Mouse (Mus musculus) midbrain, embryonic 11.5 days (tissue): ENCODE measurements around the gene Sorcs2. TPM values are rescaled to one million over a fixed set of nuclear protein-coding genes. Genes with fewer than 3 reads are reported as not detected.
A peak's percentile ranks its signal among the peaks of the same experiment; 100 is the strongest.

Experiments
- ATAC-seq: fragments of 200-750 bp; cut with Nextera tagmentation; 2 replicates; pipeline ENCODE4 v1.8.0; 2017; ENCODE audit warnings: moderate TSS enrichment, moderate library complexity; ENCODE audit not compliant: low FRiP score
- DNase-seq: peaks from one replicate; pipeline ENCODE4 v3.0.0; 2015; ENCODE audit warnings: low spot score; ENCODE audit errors: missing footprints
- H3K27ac ChIP-seq: fragments of 300-500 bp; sonication (generic); 2 replicates; pipeline ENCODE4 v1.5.1; 2014; ENCODE audit warnings: low read depth, low read length
- H3K27me3 ChIP-seq: fragments of 300-500 bp; sonication (generic); 2 replicates; pipeline ENCODE4 v1.6.1; 2014; ENCODE audit warnings: mild to moderate bottlenecking, low read length, moderate library complexity, mixed read lengths; ENCODE audit not compliant: control insufficient read depth, insufficient read depth
- H3K36me3 ChIP-seq: fragments of 300-500 bp; sonication (generic); 2 replicates; pipeline ENCODE4 v1.6.1; 2014; ENCODE audit warnings: mild to moderate bottlenecking, low read length, moderate library complexity, mixed read lengths; ENCODE audit not compliant: control insufficient read depth, insufficient read depth
- H3K4me1 ChIP-seq: fragments of 300-500 bp; sonication (generic); 2 replicates; pipeline ENCODE4 v1.6.1; 2014; ENCODE audit warnings: low read length; ENCODE audit not compliant: control insufficient read depth, insufficient read depth
- H3K4me2 ChIP-seq: fragments of 300-500 bp; sonication (generic); 2 replicates; pipeline ENCODE4 v1.6.1; 2014; ENCODE audit warnings: mild to moderate bottlenecking, moderate library complexity
- H3K4me3 ChIP-seq: fragments of 300-500 bp; sonication (generic); 2 replicates; pipeline ENCODE4 v1.5.1; 2014; ENCODE audit warnings: low read depth, low read length
- H3K9ac ChIP-seq: fragments of 300-500 bp; sonication (generic); 2 replicates; pipeline ENCODE4 v1.6.1; 2014; ENCODE audit warnings: low read length
- H3K9me3 ChIP-seq: fragments of 300-500 bp; sonication (generic); 2 replicates; pipeline ENCODE4 v1.6.1; 2016; ENCODE audit warnings: low read length; ENCODE audit not compliant: control insufficient read depth
- WGBS: fragments of 180-500 bp; shearing (Covaris S2); extraction: QIAGEN DNeasy Blood & Tissue Kit; methylation state at CpG from one replicate; pipeline ENCODE4 v1.1.7; 2014; 5-methylcytosine and 5-hydroxymethylcytosine counted together
- polyA plus RNA-seq: library from polyadenylated mRNA; unstranded; fragments of >200 nt; fragmentation: Nextera tagmentation; extraction: Ambion mirVana; gene quantifications from 2 replicates; pipeline ENCODE4 v1.2.1, GENCODE M21; 2014

Sorcs2 gene
- polyA plus RNA-seq, 1 experiment from 2014 or later, result 7.3 TPM

DNA sequence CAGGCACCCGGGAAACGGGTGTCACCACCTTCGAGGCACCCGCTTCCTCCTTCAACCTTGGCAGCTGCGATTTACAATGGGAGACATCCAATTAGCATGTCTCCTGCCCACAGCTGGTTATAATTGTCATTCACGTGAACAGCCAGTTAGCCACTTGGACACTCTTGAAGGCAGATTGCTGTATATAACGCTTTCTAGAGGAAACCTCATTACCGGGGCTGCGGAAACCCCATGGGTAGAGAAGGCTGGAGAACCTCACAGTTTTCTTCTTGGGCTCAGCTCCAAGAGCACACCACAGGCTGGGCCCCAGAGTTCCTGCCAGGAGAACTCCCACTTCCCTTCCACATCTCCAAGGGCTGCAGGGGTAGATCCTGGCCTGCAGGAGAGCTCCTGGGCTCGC is 112.5 kb downstream of the Sorcs2 start:
- Histone ChIP-seq H3K9ac (no peak overlapping the region), H3K27me3 (no peaks in the 10 kb centered on the region), H3K4me2 (no peak overlapping the region), H3K9me3 (no peaks in the 10 kb centered on the region), H3K27ac (no peak overlapping the region), H3K4me1 (peaks cover 2% of the 10 kb centered on the region; the same call in 1 of the 2 replicates), H3K4me3 (no peak overlapping the region), H3K36me3 (no peaks in the 10 kb centered on the region)
- DNase-seq, result peak; percentile 54
- no peak for ATAC-seq
- 73% methylated on average over 10 of the region's 10 CpGs for WGBS

DNA sequence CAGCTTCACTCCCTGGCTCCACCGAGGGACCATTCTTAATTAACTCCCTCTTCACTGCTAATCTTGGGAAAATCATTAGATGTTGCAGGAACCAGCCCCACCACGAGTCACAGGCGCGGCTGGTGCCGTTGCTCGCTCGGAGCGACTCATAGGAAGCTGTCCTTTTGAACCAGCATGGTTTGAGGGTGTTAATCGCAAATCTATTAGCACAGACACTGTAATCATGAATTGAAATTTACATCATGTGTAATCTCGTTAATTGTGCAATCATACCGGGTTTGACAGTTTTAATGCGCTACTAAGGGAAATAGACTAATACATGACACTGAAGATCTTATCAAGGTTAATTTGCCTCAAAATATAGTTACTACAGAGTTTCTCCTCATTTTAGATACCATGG is 118.0 kb downstream of the Sorcs2 start:
- ATAC-seq (no peak), DNase-seq (no peak)
- no peak overlapping the region for H3K27ac ChIP-seq
- no peak overlapping the region for H3K4me2 ChIP-seq
- no peaks in the 10 kb centered on the region for H3K36me3 ChIP-seq
- no peaks in the 10 kb centered on the region for H3K9me3 ChIP-seq
- no peaks in the 10 kb centered on the region for H3K27me3 ChIP-seq
- no peak overlapping the region for H3K9ac ChIP-seq
- peaks cover 2% of the 10 kb centered on the region; the same call in 1 of the 2 replicates for H3K4me1 ChIP-seq
- no peak overlapping the region for H3K4me3 ChIP-seq
- WGBS, result 85% methylated on average over 12 of the region's 12 CpGs

DNA sequence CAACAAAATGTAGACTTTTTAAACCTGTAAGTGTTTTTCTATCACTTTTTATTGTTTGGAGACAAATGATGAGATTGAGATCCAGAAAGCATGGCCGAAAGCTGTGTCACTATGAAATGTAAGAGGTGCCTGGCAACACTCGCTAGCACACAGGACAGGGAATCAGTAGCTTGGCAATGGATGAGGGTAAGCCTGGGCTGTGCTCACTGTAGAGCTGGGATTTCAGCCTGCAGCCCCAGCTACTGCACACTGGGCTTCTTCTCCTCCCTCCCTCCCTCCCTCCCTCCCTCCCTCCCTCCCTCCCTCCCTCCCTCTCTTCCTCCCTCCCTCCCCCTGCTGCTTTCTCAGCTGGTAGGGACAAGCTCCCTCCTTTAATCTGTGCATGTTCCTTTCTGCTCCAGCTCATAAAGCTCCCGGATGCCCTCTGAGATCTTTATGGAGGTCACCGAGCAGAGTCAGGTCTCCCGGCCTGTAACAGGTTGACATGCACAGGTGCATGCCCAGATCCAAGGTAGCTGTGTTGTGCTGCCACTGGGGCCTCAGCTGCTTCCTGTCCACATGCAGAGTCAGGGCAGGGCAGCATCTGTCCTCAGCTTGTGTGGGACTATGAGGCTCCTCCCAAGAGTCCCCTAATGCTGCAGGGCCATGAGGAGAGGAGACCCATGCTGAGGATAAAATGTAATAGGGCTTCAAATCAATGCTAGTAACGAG is 123.1 kb downstream of the Sorcs2 start:
- Histone ChIP-seq H3K27ac (no peak overlapping the region), H3K4me2 (no peak overlapping the region)

DNA sequence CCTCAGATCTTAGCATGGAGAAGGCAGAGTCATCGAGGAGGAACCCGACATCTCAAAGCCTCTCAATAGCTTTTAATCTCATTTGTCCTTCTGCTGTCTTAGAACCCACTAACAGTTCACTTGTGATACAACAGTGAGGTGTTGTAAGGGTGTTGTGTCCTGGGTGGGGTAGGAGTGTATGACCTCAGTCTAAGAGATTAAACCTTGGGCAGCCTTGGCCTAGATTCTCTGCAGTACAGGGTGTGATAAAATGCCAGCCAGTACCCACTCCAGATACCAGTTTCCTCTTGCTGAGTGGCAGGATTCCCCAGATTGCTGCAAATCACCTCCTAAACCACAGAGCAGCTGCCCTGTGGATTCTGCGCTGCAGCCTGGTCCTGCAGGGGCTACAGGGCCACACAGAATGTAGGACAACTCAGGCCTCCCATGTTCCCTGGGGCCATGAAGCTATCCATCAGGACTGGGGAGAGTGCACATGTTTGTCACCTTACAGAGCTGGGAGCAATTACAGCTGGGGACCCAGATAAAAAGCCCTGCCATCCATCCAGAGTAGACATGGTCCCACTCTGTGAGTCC is 130.7 kb downstream of the Sorcs2 start:
- H3K4me1 ChIP-seq, result no peaks in the 10 kb centered on the region
- no peaks in the 10 kb centered on the region for H3K27me3 ChIP-seq
- no peaks in the 10 kb centered on the region for H3K36me3 ChIP-seq
- H3K27ac ChIP-seq, result no peak overlapping the region
- no peak overlapping the region for H3K4me2 ChIP-seq
- H3K9me3 ChIP-seq, result no peaks in the 10 kb centered on the region
- ATAC-seq (no peak), DNase-seq (no peak)
- H3K4me3 ChIP-seq, result no peak overlapping the region
- 87% methylated on average over 3 of the region's 3 CpGs for WGBS
- no peak overlapping the region for H3K9ac ChIP-seq

More for the DNA sequence above, 123.1 kb downstream of the Sorcs2 start:
- H3K4me1 ChIP-seq, result no peaks in the 10 kb centered on the region
- DNase-seq (no peak), ATAC-seq (no peak)
- no peak overlapping the region for H3K4me3 ChIP-seq
- WGBS, result 59% methylated on average over 6 of the region's 6 CpGs
- no peaks in the 10 kb centered on the region for H3K27me3 ChIP-seq
- H3K36me3 ChIP-seq, result no peaks in the 10 kb centered on the region
- H3K9me3 ChIP-seq, result no peaks in the 10 kb centered on the region
- H3K9ac ChIP-seq, result no peak overlapping the region

DNA sequence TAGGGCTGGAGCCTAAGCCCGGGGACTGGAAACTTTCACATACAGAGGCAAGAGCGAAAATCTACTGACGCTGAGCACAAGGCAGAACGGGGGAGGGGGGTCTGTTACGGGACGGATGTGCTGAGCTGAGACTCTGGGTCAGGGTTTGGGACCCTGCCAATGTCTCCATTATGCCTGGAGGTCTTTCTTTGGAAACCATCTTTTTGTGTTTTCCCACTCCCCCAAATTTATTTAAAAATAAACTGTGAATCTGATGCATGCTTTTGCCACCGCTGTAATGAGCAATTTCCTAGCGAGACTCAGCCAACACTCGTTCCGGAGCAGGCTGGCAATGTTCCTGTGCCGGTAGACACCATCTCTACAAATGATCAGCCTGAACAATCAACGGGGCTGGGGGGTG is 137.1 kb downstream of the Sorcs2 start:
- no peak for DNase-seq
- no peaks in the 10 kb centered on the region for H3K9me3 ChIP-seq
- no peak overlapping the region for H3K4me3 ChIP-seq
- H3K27me3 ChIP-seq, result no peaks in the 10 kb centered on the region
- 87% methylated on average over 12 of the region's 12 CpGs for WGBS
- ATAC-seq, result no peak
- no peak overlapping the region for H3K4me2 ChIP-seq
- H3K27ac ChIP-seq, result no peak overlapping the region
- H3K36me3 ChIP-seq, result no peaks in the 10 kb centered on the region
- H3K9ac ChIP-seq, result no peak overlapping the region
- 0 out of 2 replicates have a peak, but pooled peaks cover 4% of the 10 kb centered on the region for H3K4me1 ChIP-seq

DNA sequence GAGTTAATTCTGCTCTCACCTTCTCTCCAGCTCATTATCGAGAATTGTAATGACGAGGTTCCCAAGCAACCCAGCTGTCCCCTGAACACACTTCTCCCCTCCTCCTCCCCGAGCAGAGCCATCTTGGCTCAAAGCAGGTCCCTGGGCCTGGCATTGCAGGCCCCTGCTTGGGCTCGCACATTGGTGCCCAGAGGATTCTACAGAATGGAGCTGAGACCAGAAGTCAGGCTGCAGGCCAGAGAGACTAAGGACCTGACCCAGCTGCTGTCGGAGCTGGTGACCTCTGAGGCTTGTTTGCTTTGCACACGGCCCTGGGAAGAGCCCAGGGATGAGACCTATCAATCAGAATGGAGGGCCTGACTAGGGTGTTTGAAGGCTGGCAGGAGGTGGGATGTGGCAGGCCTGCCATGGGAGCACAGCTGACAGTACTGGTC is 138.2 kb downstream of the Sorcs2 start:
- 61% methylated on average over 6 of the region's 6 CpGs for WGBS
- no peak overlapping the region for H3K9ac ChIP-seq
- no peaks in the 10 kb centered on the region for H3K27me3 ChIP-seq
- H3K4me3 ChIP-seq, result no peak overlapping the region
- H3K36me3 ChIP-seq, result no peaks in the 10 kb centered on the region
- ATAC-seq, result peak; percentile 42; the same call in 1 of the 2 replicates
- H3K9me3 ChIP-seq, result no peaks in the 10 kb centered on the region
- 0 out of 2 replicates have a peak, but pooled peaks cover 4% of the 10 kb centered on the region for H3K4me1 ChIP-seq
- no peak overlapping the region; the same call in 1 of the 2 replicates for H3K27ac ChIP-seq
- H3K4me2 ChIP-seq, result no peak overlapping the region
- DNase-seq, result no peak

DNA sequence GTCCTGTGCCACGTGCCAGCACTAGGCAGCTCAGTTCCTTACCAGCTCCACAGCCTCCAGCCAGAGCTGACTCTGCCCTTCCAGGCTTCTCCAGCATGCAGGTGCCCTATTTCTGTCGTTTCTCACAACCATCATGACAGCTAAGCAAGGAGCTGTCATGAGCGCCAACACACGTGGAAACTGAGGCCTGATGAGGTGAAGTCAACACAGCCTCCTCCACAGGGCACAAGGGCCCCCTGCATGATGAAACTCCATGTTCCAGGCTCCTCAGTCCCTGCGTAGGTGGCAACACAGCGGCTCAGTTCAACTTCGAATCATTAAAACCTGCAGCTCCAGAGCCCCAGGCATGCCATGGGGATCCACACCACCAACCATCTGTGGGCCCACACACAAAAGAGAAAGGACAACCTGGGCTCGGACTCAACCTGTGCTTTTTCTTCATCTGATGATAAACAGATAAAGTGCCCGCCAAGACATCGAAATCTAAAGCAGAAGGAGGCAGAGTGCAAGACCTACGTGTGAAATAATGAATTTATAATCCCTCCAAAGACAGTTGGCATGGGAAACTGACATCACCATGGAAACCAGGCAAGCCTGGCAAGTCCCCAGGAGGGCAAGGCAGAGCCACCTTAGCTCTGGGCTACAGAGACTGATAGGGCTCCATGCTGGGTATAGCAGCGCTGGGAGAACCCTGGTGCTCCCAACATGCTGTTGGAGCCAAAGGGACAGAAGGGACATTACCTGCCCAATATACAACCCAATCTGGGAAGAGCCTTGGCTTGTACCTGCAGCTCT is 139.4 kb downstream of the Sorcs2 start:
- Histone ChIP-seq H3K4me3 (no peak overlapping the region), H3K27ac (no peak overlapping the region), H3K9ac (no peak overlapping the region), H3K9me3 (no peaks in the 10 kb centered on the region), H3K4me2 (no peak overlapping the region), H3K4me1 (0 out of 2 replicates have a peak, but pooled peaks cover 4% of the 10 kb centered on the region), H3K27me3 (no peaks in the 10 kb centered on the region), H3K36me3 (no peaks in the 10 kb centered on the region)
- no peak for DNase-seq
- no peak for ATAC-seq
- WGBS, result 90% methylated on average over 12 of the region's 12 CpGs

DNA sequence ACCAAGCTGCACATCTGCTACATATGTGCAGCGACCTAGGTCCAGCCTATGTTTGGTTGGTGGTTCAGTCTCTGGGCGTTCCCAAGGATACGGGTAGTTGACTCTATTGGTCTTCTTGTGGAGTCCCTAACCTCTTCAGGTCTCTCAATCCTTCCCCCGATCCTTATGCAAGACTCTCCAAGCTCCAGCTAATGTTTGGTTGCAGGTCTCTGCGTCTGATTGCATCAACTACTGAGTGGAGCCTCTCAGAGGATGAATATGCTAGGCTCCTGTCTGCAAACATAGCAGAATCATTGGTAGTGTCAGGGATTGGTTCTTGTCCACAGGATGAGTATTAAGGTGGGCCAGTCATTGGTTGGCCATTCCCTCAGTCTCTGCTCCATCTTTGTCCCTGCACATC is 140.9 kb downstream of the Sorcs2 start:
- DNase-seq, result no peak
- H3K4me2 ChIP-seq, result no peak overlapping the region

More for the DNA sequence above, 140.9 kb downstream of the Sorcs2 start:
- Histone ChIP-seq H3K9me3 (no peaks in the 10 kb centered on the region), H3K27me3 (no peaks in the 10 kb centered on the region), H3K4me1 (0 out of 2 replicates have a peak, but pooled peaks cover 4% of the 10 kb centered on the region), H3K27ac (no peak overlapping the region), H3K36me3 (no peaks in the 10 kb centered on the region), H3K9ac (no peak overlapping the region), H3K4me3 (no peak overlapping the region)
- WGBS, result 92% methylated on average over 5 of the region's 5 CpGs
- ATAC-seq, result no peak
